Mouse (Mus musculus) inflammation-experienced regulatory T-cells, adult 6 months (primary cell): ENCODE results near the gene Homer1. TPM values are rescaled to one million over a fixed set of nuclear protein-coding genes. Genes with fewer than 3 reads are reported as not detected.

Experiments
- ATAC-seq: one replicate; pipeline ENCODE4 v1.8.0; 2017
- polyA plus RNA-seq, 3 experiments: library from polyadenylated mRNA; unstranded; fragments of 100-300 nt; shearing (Covaris generic); gene quantifications; one replicate each; pipeline ENCODE4 v1.2.1; 2017

Gene Homer1
- 1 to 10 TPM; 2.4 to 4.5 (median 4.1) TPM for polyA plus RNA-seq

DNA sequence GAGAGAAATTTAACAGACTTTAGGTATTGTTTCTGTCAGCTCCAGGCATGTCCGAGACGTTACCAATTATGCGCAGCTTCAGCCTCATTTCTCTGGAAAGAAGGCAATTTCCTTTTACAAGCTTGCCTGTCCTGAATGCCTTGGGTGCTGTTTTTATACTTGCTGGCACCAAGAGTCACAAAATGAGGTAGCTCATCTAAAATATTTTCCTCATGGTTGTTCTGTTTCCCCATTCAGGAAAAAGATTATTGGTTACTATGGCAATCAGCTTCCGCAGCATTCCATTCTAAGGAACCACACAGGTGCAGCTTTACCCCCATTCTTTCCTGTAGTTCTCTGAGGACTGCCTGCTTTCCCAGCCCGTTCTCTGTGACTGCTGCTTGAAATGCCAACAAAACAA lies at the start of gene Homer1:
Gene Homer1, plus strand, starts transcription at position 320 of the 400 bp plus-strand sequence.
- no peak for ATAC-seq

DNA sequence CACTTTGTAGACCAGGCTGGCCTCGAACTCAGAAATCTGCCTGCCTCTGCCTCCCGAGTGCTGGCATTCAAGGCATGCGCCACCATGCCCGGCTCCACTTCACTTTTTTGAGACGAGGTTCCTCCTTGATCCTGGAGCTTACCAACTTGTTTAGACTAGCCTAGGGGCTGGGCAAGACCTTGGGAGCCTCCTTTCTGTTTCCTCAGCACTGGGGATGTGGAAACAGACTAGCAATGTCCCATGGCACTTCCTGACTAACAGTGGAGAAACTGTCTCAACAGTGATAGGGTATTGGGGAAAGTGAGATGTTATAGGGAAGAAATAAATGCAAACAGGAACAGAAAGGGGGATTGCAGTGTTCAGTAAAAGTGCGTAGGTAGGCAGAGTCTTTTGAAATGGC lies 47.7 kb upstream of the Homer1 start:
- no peak for ATAC-seq

DNA sequence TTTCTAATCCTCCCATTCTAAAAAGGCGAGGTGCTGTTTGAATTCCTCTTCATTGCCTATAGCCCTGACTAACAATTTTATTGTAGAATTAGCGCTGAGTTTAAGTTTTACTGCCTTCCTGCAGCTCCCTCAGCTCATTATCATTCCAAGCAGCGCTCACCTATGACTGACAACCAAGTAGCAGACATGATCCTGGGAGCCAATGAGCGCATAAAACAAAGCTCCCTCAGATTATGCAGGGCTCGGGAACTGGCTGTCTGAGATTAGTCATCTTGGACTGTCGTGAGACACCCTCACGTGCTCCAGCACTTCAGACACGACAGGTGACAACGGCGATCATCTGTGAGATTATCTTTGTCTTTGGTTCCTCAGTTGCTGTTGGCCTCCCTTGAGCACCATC lies 47.3 kb upstream of the Homer1 start:
- ATAC-seq = no peak

DNA sequence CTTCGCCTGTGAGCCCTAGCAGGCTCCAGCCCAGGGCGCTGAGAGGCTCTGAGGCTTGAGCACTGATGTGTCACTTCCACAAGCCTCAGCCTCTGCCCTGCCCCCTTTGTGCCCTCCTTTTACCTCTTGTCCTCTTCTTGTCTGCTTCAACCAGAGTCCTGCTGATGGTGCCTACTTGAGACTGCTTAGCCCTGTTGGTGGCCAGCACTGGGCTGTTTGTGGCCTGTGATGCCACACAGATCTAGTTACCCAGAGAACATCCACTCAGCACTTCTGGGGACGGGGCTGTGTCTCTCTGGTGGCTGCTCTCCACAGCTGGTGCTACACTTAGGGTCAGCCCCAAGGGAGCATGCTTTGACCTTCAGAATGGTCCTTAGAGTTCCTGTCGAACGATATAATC lies 46.5 kb upstream of the Homer1 start:
- ATAC-seq = no peak

DNA sequence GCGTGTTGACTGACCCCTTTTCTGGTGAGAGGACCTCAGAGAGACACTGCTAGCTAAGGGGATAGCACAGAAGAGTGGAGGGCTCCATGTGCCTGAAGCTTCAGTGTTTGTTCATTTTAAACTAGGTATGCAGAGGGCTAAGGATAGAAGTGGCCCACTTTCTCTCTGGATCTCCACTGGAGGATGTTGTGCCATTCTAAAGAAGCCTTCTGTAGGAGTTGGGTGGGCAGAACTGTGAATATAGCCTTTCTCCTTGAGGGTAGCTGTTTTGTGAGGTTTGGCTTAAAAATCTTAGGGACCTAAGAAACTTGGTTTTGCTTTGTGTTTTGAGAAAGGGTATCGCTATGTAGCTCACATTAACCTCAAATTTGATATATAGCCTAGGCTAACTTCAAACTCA lies 32.3 kb upstream of the Homer1 start:
- no peak for ATAC-seq

DNA sequence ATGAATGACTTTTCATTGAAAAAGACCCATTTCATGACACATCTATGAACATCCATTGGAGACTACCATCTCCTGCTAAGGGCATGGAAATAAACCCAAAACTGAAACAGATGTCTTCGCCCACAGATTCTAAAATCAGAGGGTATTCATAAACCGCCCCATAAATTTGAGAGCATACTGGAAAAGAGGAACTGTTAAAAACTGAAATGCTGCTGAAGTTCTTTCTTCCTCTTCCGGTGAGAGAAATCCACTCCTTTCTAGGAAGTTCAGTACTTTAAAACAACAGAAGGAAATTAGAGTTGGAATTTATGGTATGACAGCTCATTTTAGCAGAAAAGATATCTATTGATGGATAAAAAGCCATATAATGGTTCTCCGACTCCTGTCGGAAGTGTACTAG lies 1.1 kb downstream of the Homer1 start:
- ATAC-seq = no peak

DNA sequence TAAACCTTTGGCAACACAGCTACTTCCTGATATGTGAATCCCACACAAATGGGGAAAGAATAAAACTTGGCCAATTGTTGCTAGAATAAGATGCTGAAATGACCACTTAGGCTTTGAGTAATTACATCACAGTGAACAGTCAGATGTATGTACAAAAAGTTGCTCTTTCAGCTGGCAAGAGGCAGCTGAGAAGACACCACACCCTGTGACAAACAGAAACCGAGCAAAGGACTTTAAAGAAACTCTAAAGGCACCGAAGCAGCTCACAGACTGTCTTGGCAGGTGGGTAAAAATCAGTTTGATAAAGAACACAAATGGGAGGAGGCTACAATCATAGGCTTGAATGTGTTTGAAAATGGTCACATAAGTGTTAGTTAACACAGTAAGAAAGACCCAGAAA lies 1.6 kb downstream of the Homer1 start:
- no peak for ATAC-seq

DNA sequence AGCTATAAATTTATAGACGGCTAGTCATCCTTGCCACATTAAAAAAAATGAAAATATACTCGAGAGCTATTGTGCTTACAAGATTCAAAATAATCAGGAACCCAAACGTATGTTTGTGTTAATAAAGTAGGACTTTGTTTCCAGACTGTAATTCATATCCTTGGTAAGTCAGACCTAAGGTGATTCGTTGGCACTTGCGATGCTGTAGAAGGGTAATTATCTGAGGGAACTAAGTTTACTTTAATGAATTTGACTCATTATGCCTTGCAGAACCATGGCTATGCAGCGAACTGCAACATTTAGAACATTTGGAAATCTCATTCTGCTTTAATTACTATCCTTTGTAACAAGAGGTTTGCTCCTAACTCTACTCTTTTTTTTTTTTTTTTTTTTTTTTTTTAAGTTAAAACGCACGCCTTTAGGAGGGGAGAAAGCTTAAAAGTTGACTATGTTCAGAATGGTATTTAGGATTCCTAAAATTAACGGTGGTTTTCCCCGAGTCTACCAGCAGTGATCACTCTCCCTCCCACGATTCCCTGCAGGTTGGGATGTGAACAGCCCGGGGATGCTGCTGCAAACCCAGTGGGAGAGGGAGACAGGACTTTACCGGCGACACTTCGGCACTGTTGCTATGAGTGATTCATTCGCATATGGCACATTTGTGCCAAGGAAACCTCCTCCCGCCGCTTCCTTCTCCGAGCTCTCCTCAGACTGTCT lies 3.6 kb downstream of the Homer1 start:
- ATAC-seq = peak; percentile 25

DNA sequence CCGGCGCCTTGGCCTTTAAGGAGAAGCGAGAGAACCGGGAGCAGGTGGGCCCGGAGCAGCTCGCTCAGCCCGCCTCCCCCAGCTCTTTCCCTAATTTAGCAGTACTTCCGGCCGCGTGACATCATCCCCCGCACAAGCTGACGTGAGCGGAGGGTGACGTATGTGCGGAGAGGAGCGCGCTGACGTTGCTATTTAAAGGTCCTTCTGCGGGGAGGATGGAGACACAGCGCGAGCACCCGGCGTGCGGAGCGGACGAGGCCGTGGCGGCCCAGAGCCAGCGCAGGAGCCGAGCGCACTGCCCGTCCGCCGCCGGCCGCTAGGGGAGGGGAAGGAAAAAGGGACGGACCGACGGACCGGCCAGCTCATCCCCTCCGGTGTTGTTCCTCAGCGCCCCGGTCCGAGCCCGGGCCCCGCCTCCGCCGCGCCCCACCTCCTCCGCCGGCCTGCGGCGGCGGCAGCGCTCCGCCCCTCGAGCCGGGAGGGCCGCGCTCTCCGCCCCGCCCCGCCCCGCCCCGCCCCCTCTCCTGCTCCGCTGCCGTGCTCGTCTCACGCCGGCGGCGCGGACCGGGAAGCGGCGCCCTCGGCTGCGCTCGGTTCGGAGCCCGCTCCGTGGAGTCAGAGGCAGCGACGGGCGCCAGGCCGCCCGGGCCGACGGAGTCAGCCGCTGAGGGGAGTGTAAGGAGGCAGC lies 4.3 kb downstream of the Homer1 start:
- peak; percentile 96 for ATAC-seq

DNA sequence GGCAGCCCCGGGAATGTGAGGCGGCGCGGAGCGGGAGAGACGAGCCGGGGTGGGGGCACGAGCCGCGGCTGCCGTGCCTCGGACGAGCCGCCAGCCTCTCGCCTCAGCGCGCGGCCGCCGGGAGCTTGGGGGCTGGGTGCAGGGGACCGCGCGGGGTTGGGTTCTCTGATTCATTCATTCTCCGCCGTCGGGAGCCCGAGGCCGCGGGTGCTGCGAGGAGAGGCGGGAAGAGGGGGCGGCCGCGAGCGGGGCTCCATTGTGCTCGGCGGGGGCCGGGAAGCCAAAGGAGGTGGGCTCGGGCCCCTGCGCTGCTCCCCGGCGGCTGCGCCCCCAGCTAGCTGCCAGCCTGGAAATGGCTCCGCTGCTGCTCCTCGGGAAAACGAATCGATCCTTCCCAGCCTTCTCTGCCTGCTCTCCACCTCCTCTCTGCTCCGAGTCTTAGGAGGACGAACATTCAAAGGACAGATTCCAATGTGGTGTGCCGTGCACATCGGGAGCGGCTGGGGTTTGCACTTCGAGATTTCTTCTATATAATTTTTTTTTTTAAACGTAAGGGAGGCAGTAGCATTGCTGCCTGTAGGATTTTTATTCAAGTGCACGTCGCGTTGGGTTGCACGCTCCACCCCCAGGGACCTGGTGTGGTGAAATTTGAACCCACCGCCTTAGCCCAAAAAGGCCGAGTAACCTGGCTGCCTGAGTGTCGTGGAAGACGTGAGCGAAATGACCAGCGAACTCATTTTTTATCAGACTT lies 5.0 kb downstream of the Homer1 start:
- peak; percentile 3 for ATAC-seq

DNA sequence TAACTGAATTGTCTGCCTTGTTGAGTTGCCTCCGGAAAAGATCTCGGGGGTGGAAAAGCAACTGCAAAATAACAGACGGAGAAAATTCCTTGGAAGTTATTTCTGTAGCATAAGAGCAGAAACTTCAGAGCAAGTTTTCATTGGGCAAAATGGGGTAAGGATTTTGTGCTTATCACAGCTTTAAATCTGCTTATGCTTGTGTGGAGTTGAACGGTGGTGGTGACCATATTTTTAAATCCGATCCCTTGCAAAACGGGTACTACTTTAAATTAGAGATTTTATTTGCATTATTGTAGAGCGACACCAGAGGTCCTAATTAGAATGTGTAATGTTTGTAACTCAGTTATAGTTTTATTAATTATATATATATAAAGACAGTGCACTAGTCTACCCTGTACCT lies 5.7 kb downstream of the Homer1 start:
- ATAC-seq = no peak

DNA sequence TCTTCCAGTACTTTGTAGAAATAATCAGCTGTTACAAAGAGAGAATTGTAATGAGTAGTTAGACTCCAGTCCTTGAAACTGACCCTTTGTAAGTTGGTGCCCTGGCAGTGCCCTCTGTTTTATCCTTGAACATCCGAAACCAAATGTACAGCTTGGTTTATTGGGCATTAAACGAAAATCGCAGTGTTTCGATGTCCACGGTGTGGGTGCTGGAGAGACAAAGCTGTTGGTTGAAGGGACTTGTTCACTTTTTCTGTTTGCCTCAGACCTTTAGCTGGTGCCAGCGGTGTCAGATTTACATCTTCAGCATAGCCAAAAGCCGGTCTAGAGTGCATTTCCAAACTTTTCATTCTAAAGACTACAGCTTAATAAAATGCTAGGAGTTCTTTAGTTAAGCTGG lies 6.2 kb downstream of the Homer1 start:
- ATAC-seq = no peak

DNA sequence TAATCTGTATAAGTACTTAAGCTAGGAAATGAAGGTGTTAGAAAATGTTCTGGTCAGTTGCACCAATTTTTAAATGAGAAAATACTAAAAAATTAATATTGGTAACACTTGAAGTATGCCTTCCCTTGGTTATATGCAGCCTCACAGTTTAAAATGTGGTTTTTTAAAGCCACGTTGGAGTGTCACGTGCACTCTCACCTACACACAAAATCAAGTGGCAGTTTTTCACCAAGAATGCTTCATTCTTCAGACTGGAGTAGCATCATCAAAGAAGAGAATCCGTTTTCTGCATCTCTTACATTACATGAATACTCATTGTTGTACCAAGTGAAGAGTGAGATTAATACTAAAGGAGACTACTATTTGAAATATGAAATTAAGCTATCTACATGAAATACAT lies 7.1 kb downstream of the Homer1 start:
- no peak for ATAC-seq

DNA sequence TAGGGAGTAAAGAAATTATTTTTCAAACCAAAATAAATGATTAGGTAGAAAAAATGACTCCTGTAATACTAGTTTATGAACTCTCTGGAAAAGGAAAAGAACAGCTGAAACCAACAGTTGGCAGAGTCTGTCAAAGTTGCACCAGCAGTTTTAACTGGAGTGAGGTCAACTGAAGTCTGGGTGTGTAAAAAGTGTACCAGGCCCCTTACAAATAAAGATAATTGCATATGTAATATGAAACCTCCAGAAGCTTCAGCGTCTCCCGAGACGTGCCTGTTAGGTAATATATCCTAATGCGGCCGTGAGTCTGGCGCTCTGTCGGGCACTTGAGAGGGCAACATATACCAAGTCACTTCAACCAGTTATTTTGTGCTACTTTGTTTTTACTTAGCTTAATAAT lies 8.3 kb downstream of the Homer1 start:
- ATAC-seq = no peak

DNA sequence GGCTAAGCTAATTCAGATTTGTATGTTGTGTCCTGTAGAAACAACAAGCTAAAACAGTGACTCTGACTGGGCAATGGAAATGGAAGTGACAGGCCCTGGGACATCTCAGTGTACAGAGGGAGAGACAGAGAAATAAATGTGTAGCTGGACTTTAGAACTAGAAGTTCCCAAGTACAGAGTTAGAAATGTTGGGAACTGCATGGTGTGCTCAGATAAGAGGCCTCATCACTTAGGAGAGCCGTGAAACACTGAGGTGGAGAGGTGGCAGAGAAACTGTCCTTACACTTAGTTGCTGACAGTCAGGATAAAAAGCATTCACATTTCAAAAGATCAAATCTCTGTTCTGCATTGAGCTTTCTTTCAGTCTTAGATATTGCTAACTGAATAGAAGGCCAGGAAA lies 9.9 kb downstream of the Homer1 start:
- ATAC-seq = no peak

DNA sequence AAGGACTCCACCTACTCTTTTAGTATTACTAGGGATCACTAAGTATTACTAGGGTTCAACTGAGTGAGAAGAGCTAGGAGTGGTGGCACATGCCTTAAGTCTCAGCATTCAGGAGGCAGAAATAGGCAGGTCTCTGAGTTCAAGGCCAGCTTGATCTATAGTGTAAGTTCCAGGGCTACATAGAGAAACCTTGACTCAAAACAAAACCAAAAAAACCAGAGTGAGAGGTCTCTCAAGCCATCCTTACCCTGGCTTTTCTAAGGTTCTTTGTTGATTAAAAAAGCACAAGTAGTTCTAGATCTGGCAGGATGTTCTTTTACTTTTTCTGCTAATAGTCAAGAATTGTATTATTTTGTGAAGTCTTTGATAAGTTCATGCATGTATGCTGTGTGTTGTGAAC lies 13.1 kb downstream of the Homer1 start:
- ATAC-seq = no peak

DNA sequence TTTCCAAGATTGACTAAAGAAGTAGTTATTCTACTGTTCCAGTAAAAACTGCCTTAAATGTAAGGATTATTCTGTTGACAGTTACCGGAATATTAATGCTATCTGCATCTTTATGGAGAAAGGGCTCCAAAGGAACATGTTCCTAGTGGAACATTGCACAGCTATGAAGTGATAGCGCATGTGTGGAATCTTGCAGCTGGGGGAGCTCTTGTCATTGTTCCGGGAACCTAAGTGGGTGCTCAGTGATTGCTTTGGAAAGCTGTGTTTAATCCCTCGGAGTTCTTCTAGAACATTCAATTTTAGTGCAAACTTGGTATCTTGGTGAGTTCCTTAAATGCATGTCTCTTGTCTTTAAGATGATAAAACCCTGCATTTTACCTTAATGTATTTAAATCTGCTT lies 14.9 kb downstream of the Homer1 start:
- ATAC-seq = no peak

DNA sequence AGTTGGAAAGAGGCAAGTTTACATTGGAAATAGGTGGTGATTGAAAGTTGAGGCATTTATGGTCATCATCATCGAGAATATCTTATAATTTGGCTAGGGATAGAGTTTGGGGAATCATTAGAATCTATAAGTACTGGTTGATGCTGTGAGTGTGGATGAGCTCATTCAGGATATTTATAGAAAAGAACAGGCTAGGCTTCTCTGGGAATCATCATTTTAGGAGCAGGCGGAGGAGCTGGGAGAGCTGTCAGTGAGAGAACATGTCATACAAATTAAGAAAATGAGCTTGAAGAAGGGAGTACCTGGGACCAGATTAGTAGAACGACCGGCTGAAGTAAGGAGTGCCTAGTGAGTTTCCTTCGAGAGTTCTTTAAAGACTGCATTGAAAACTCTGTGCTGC lies 20.7 kb downstream of the Homer1 start:
- ATAC-seq = no peak

DNA sequence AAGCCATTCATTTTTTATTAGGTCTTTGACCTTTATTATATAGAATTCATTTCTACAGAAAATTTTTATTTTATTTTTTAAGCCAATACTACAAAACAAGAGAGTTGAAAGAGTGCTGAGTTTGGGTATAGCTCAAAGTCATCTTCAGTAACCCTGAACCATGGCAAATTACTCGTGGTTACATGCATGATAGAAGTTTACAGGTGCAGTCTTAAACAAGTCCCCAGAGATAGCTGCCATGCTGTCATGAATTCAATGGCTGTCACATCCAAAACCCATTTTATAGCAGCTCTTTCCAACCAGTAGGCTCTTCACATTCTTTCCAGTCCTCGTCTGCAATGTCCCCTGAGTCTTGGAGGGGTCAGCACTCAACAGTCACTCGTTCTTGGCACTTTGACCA lies 26.9 kb downstream of the Homer1 start:
- no peak for ATAC-seq

DNA sequence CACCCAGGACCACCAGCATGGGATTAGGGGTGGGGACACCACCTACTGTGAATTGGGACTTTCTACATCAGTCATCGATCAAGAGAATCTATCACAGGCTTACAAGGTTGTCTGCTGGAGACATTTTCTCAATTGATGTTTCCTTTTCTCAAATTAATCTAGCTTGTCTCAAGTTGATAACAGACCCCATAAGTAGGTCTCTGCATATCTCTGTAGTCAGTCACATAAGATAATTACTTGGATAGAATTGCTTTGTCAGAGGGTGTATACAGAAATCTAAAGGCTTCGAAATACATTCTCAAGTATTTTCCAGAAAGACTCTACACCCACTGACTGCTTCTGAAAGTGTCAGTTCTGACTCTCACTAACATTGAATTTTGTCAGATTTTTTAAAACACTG lies 32.3 kb downstream of the Homer1 start:
- ATAC-seq = no peak

DNA sequence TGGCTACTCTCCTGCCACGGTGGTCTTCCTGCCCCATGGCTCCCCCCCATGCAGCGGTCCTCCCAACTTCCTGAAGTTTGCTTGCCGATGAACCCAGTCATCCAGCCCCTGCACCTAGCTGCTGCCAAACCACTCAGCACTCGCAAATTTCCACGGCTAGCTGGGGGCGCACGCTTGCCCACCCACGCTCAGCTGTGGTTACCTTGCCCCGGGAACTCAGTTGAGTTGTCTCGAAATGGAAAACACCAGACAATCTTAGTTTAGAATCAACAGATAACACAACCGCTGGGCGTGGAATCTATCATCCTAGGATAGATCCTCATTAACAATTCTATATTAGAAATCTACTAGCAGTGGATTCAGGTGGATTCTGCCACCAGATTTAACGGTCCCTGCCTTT lies 33.1 kb downstream of the Homer1 start:
- ATAC-seq = peak; percentile 69

DNA sequence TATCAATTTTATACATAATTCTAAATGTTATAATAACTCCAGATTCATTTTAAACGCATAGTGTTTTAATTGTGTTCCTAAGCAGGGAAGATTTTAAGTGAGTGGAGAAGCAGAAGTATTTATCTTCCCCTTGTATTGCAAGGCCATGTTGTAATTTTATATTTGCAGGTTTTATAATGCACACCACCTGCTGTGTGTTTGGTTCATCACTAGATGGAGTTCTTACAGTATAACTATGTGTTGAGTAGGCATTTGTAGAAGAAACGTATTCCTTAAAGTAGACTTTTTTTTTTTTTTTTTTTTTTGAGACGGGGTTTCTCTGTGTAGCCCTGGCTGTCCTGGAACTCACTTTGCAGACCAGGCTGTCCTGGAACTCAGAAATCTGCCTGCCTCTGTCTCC lies 35.9 kb downstream of the Homer1 start:
- ATAC-seq = no peak

DNA sequence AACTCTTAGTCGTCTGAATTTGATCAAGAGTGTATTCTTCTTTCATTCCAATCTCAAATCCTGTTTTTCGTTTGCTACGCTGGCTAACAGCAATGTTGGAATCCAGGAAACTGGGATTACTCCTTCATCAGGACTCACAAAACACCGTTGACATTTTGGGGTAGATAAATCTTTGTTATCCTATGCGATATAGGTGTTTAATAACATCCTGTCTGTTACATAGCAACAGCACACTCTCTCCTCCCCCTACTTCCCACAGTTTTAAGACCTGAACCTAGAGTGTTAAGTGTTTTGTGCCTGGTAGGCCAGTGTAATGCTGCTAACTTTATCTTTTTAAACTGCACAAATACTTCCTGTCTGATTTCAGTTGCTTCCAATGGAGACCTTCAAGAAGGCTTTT lies 39.0 kb downstream of the Homer1 start:
- peak; percentile 73 for ATAC-seq
